Mouse (Mus musculus) liver, embryonic 16.5 days (tissue): ENCODE results near the gene Fam104a. TPM values are rescaled to one million over a fixed set of nuclear protein-coding genes. Genes with fewer than 3 reads are reported as not detected.
A peak's percentile ranks its signal among the peaks of the same experiment; 100 is the strongest.

Source experiments
- ATAC-seq: fragments of 200-750 bp; cut with Nextera tagmentation; 2 replicates; pipeline ENCODE4 v1.8.0; 2017; ENCODE audit warnings: low read depth, mild to moderate bottlenecking, moderate number of reproducible peaks, moderate library complexity
- H3K27ac ChIP-seq: fragments of 300-500 bp; sonication (generic); 2 replicates; pipeline ENCODE4 v1.5.1; 2014; ENCODE audit warnings: mild to moderate bottlenecking, low read length
- H3K27me3 ChIP-seq: fragments of 300-500 bp; sonication (generic); 2 replicates; pipeline ENCODE4 v1.6.1; 2014; ENCODE audit warnings: low read depth, low read length, mixed read lengths; ENCODE audit not compliant: control insufficient read depth, insufficient read depth
- H3K36me3 ChIP-seq: fragments of 300-500 bp; sonication (generic); 2 replicates; pipeline ENCODE4 v1.6.1; 2014; ENCODE audit warnings: mild to moderate bottlenecking; ENCODE audit not compliant: control insufficient read depth, insufficient read depth
- H3K4me1 ChIP-seq: fragments of 300-500 bp; sonication (generic); 2 replicates; pipeline ENCODE4 v1.6.1; 2014; ENCODE audit warnings: low read depth, low read length, mixed read lengths; ENCODE audit not compliant: control insufficient read depth
- H3K4me2 ChIP-seq: fragments of 300-500 bp; sonication (generic); 2 replicates; pipeline ENCODE4 v1.6.1; 2014; ENCODE audit warnings: low read depth, low read length, mixed read lengths
- H3K4me3 ChIP-seq: fragments of 300-500 bp; sonication (generic); 2 replicates; pipeline ENCODE4 v1.5.1; 2014; ENCODE audit warnings: low read depth, mild to moderate bottlenecking, low read length
- H3K9ac ChIP-seq: fragments of 300-500 bp; sonication (generic); 2 replicates; pipeline ENCODE4 v1.6.1; 2014; ENCODE audit warnings: low read depth, low read length
- H3K9me3 ChIP-seq: fragments of 300-500 bp; sonication (generic); replicated peaks from 2 replicates; pipeline ENCODE4 v1.6.1; 2016; ENCODE audit warnings: low read length; ENCODE audit not compliant: control insufficient read depth
- WGBS: fragments of 180-500 bp; shearing (Covaris S2); extraction: QIAGEN DNeasy Blood & Tissue Kit; methylation state at CpG from one replicate; pipeline ENCODE4 v1.1.7; 2014; ENCODE audit not compliant: insufficient replicate concordance; 5-methylcytosine and 5-hydroxymethylcytosine counted together
- polyA plus RNA-seq: library from polyadenylated mRNA; unstranded; fragments of >200 nt; fragmentation: Nextera tagmentation; extraction: Ambion mirVana; gene quantifications from 2 replicates; pipeline ENCODE4 v1.2.1, GENCODE M21; 2015

Fam104a gene
- polyA plus RNA-seq, 1 experiment from 2014 or later, result 39.2 TPM

DNA sequence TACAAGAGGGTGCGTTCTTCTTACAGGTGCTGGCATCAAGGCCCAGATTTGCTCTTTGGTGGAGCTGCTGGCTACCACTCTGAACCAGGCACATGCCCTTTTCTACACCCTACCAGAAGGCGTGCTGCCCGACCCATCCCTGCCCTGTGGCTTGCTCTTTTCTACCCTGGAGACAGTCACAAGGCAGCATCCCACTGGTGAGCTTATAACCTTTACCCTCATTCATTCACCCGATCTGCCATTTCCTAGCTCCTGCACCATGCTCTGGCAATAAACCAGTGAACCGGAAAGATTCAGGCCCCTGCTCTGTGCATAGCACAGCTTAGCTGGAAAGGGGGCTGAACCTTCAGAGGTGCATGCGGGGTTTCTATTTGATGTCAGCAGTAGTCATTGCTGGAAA lies 31.4 kb downstream of the Fam104a start:
- no peak for ATAC-seq
- H3K4me3 ChIP-seq, result no peak overlapping the region
- no peaks in the 10 kb centered on the region for H3K9me3 ChIP-seq
- H3K36me3 ChIP-seq, result peaks cover 59% of the 10 kb centered on the region
- H3K27me3 ChIP-seq, result no peaks in the 10 kb centered on the region
- no peak overlapping the region for H3K9ac ChIP-seq
- WGBS, result 87% methylated on average over 6 of the region's 6 CpGs
- peaks cover 31% of the 10 kb centered on the region for H3K4me1 ChIP-seq
- H3K4me2 ChIP-seq, result no peak overlapping the region
- H3K27ac ChIP-seq, result no peak overlapping the region

GRCm38 (mm10) chr11:113651907-113652273 lies 32.1 kb downstream of the Fam104a start:
- no peak for ATAC-seq
- Histone ChIP-seq H3K36me3 (peaks cover 53% of the 10 kb centered on the region), H3K27me3 (no peaks in the 10 kb centered on the region; the same call in 1 of the 2 replicates), H3K9me3 (no peaks in the 10 kb centered on the region), H3K27ac (peak overlapping the region; percentile 81), H3K4me2 (no peak overlapping the region), H3K9ac (no peak overlapping the region), H3K4me3 (no peak overlapping the region), H3K4me1 (peaks cover 31% of the 10 kb centered on the region)
- 63% methylated on average over 8 of the region's 8 CpGs for WGBS

DNA sequence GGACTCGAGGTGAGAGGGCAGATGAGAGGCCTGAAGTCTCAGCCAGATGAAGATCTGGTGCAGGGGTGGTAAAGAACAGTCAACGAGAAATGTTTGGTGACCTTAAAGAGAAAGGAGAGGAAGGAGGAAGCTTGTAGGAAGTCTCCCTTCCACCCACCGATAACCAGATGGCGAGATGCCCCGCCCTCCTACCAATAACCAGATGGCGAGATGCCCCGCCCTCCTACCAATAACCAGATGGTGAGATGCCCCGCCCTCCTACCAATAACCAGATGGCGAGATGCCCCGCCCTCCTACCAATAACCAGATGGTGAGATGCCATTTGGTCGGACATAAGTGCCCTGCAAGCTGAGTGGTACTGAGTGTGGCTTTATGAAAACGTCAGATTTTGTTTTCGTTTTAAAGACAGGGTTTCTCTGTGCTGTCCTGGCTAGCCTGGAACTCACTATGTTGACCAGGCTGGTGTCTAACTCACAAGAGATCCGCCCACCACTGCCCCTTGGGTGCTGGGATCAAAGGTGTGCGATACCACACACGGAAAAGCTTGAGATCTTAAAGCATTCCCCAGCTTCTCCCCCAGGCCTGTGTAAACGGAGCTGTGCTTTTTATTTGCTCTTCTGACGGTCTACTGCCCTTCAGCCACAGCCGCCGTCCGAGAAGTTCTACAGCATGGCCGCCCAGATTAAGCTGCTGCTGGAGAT lies 32.6 kb downstream of the Fam104a start:
- Histone ChIP-seq H3K9ac (peak overlapping the region; percentile 5; the same call in 1 of the 2 replicates), H3K4me2 (peak overlapping the region; percentile 90), H3K27me3 (no peaks in the 10 kb centered on the region; the same call in 1 of the 2 replicates), H3K9me3 (no peaks in the 10 kb centered on the region), H3K4me1 (peaks cover 31% of the 10 kb centered on the region), H3K4me3 (peak overlapping the region; percentile 97), H3K27ac (peak overlapping the region; percentile 81), H3K36me3 (peaks cover 47% of the 10 kb centered on the region)
- ATAC-seq, result peak; percentile 45
- 56% methylated on average over 22 of the region's 22 CpGs for WGBS

- WGBS, result under 1% methylated on average over 89 of the region's 91 CpGs
- Histone ChIP-seq H3K27ac (peak within 1 kb of the TSS; percentile 85), H3K36me3 (peaks cover 29% of the 10 kb centered on the region), H3K27me3 (no peaks in the 10 kb centered on the region; the same call in 1 of the 2 replicates), H3K9ac (peak within 1 kb of the TSS; percentile 95), H3K4me1 (peaks cover 31% of the 10 kb centered on the region), H3K4me2 (peak within 1 kb of the TSS; percentile 90), H3K9me3 (no peaks in the 10 kb centered on the region), H3K4me3 (peak within 1 kb of the TSS; percentile 97)
- ATAC-seq, result peak; percentile 78
Measured at GRCm38 (mm10) chr11:113649353-113650210, 34.4 kb downstream of the Fam104a start, which contains the start of gene Slc39a11. Gene Slc39a11, minus strand, starts transcription at chr11:113650079.

- Histone ChIP-seq H3K27ac (peak within 1 kb of the TSS; percentile 85), H3K9me3 (no peaks in the 10 kb centered on the region), H3K4me3 (peak within 1 kb of the TSS; percentile 97), H3K4me1 (peaks cover 31% of the 10 kb centered on the region), H3K9ac (peak within 1 kb of the TSS; percentile 95), H3K36me3 (peaks cover 22% of the 10 kb centered on the region), H3K4me2 (peak within 1 kb of the TSS; percentile 90), H3K27me3 (no peaks in the 10 kb centered on the region; the same call in 1 of the 2 replicates)
- WGBS, result 42% methylated on average over 26 of the region's 26 CpGs
- no peak for ATAC-seq
Measured at GRCm38 (mm10) chr11:113648690-113649352, 35.1 kb downstream of the Fam104a start, which contains the start of gene Cog1. Gene Cog1, plus strand, starts transcription at chr11:113649169.

DNA sequence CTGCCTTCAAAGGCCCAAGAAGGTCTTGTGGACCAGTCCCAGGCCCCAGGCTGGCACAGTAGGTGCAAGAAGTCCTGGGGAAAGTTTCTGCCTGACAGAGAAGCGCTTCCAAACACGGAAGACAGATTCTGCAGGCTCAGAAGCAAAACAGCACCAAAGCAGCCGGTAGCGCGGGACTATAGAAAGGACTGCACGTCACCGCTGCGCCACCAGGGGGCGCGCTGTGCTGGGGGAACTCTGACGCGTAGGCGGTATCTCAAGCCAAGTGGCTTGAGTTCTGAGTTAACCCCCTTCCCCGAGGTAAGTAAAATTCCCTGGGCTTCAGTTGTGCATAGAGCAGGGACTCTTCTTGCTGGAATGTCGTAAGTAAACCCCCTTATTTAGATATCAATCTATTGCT lies 35.8 kb downstream of the Fam104a start:
- H3K4me2 ChIP-seq, result no peak overlapping the region
- H3K27me3 ChIP-seq, result no peaks in the 10 kb centered on the region; the same call in 1 of the 2 replicates
- H3K9ac ChIP-seq, result peak overlapping the region; percentile 33
- no peaks in the 10 kb centered on the region for H3K9me3 ChIP-seq
- peaks cover 31% of the 10 kb centered on the region for H3K4me1 ChIP-seq
- H3K4me3 ChIP-seq, result no peak overlapping the region
- H3K27ac ChIP-seq, result no peak overlapping the region
- peaks cover 15% of the 10 kb centered on the region for H3K36me3 ChIP-seq
- peak; percentile 31 for ATAC-seq
- WGBS, result 3% methylated on average over 15 of the region's 15 CpGs

DNA sequence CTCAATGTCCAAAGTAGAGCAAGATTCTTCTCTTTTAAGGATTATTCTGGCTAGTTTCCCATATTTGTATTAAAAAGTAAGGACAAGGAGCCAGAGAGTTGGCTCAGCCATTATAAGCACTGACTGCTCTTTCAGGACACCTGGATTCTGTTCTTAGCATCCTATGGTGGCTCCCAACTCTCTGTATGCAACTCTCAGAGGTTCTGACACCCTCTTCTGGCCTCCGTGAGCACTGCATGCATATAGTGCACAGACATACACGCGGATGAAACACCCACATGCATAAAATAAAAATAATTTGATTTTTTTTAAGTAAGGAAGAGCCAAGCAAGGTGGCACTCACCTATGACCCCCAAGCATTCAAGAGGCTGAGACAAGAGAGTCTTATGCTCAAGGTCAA lies 38.8 kb downstream of the Fam104a start:
- no peak for ATAC-seq
- H3K27ac ChIP-seq, result no peak overlapping the region
- WGBS, result 76% methylated on average over 3 of the region's 3 CpGs
- no peak overlapping the region for H3K9ac ChIP-seq
- peaks cover 15% of the 10 kb centered on the region for H3K4me1 ChIP-seq
- no peaks in the 10 kb centered on the region for H3K36me3 ChIP-seq
- H3K4me2 ChIP-seq, result no peak overlapping the region
- no peaks in the 10 kb centered on the region; the same call in 1 of the 2 replicates for H3K27me3 ChIP-seq
- no peak overlapping the region for H3K4me3 ChIP-seq
- no peaks in the 10 kb centered on the region for H3K9me3 ChIP-seq

DNA sequence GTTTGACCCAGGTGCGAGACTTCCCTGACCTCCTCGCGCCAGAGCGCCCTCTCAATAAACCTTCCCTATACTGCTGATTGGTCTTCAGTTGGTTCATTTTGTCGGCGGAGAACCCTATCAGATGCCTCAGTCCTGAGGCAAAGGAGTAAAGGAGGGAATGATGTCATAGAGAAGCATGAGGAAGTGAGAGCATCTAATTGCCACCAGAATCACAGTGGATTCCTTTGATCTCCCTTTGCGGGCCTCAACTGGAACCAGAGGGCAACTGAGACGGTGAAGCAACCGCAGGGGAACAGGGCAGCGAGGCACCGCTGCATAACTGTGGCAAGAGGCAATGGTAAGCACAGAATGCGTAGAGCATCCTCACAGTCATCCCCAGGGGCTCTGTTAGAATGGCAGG lies 45.3 kb downstream of the Fam104a start:
- Histone ChIP-seq H3K4me3 (no peak overlapping the region), H3K4me1 (no peaks in the 10 kb centered on the region), H3K4me2 (no peak overlapping the region), H3K36me3 (no peaks in the 10 kb centered on the region), H3K9me3 (no peaks in the 10 kb centered on the region), H3K27me3 (no peaks in the 10 kb centered on the region), H3K27ac (no peak overlapping the region), H3K9ac (no peak overlapping the region)
- ATAC-seq, result no peak
- WGBS, result 77% methylated on average over 12 of the region's 12 CpGs
